Mouse (Mus musculus) G1E (cell line): ENCODE data around the gene Dock2.

ENCODE experiments used
- CTCF ChIP-seq: IDR thresholded peaks from 2 replicates; pipeline ENCODE4 v1.5.1; 2012; ENCODE audit warnings: low read depth, low read length, inconsistent platforms, mixed read lengths
- GATA1 ChIP-seq: IDR thresholded peaks from 2 replicates; pipeline ENCODE4 v1.6.1; 2012; ENCODE audit warnings: borderline replicate concordance, low read length, inconsistent platforms, mixed read lengths
- GATA2 ChIP-seq: IDR thresholded peaks from 2 replicates; pipeline ENCODE4 v1.6.1; 2012; ENCODE audit warnings: low read depth, low read length, inconsistent platforms, borderline replicate concordance
- TAL1 ChIP-seq: conservative IDR thresholded peaks from 2 replicates; pipeline ENCODE4 v1.6.1; 2012; ENCODE audit warnings: low read depth, low read length, inconsistent platforms, mixed read lengths

DNA sequence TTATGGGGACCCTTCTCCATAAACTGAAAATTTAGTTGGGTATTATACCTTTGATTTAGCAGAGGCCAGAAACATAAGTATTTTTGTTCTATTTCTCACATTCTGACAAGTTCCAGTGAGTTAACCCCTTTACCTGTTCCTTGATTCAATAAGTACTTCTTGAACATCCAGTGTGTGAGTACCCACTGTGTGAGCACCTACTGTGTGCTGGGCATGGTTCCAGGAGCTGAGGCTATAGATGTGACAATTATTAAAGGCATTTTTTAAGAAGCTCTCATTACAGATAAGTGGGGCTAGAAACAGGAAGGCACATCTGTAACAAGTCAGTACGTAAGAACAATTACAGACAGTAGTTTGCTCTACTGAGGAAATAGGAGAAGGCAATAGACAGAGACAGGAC, 464.4 kb downstream of the Dock2 start:
- TF ChIP-seq CTCF (no peak), GATA1 (no peak), TAL1 (no peak), GATA2 (no peak)
